Mouse (Mus musculus) gastrocnemius, postnatal 4 days (tissue): ENCODE results near the gene Stard3nl. TPM values are rescaled to one million over a fixed set of nuclear protein-coding genes. Genes with fewer than 3 reads are reported as not detected.
"Not testable (repeated sequence)": the region's sequence is repeated elsewhere in the genome, so short reads cannot be mapped to it uniquely, and the experiment has no call there.

Experiments used
- DNase-seq, 2 experiments: peaks; one replicate each; pipeline ENCODE4 v3.0.0; 2021 to 2022; ENCODE audit warnings: low spot score in 2 of 2, mixed read lengths in 2 of 2
- total RNA-seq, 2 experiments: library from RNA; stranded (reverse); gene quantifications; 2 replicates each; pipeline ENCODE4 v1.2.3; 2021

Stard3nl gene
- total RNA-seq, 2 experiments from 2014 or later, result 22.2 to 25.0 TPM

DNA sequence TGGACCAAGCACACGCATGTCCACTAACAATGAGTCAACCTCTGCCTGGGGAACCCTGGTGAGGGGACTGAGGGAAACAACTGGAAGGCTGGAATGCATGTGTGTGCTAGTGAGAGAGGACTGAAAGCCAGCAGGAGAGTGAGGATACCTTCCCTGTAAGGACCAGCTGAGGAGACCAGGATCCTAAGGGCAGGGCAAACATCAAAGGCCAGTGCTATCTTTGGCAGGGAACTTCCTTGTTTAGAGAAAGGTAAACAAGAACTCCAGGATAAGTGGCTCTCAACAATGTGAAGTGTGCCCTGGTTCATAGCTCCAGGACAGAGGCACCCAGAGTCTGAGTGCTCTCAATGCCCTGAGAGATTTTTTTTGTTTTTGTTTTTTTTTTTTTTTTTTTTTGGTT, 6.2 kb downstream of the Stard3nl start:
- no peak for DNase-seq

GRCm38 (mm10) chr13:19385226-19385625, 10.4 kb downstream of the Stard3nl start:
- DNase-seq, result no peak

DNA sequence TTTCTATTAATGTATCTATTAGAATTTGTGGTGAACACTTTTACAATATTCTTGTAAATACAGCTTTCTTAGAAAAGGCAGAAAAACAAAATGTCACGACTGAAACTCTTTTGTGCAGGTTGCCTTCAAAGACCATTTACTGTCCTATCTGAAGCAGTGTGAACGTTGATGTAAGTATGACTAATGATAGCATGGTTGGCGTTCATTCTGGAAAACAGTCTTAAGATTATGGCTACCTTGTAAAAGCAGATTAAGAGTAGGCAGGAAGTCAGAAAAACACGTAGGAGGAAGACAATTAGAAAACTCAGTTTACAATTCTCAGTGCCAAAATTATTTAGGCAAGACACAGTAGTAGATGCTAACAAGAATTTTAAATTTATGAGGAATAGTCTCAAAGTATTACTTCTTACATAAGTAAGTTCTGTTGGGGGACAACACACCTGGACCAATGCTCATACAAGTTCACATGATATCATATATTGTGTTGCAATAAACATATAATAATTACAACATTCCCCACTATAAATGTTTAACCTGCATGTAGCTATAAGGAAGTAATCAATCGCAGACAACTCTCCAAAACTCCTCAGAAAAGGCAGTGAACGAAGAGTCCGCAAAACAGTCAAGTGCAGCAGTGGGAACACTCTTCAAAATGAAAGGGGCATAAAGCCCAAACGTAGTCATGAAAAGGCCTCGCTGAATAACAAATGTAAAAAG, 14.3 kb downstream of the Stard3nl start:
- DNase-seq, result no peak

DNA sequence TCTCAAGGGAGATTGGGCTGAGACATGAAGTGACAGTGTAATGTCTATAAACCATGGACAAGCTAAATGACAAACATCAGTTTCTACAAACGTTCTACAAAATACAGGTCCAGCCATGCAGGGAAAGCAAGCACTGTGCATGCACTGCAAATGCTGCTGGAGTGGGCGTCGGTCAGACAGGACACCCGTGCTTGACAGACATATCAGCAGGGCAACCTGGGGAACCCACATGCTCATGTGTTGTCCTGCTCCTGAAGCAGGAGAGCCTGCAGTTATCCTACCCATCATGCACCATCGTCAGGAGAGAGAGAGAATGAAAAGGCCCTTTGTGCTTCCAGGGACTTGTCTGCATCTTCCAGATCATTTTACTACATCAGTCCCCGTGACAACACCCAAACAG, 16.3 kb downstream of the Stard3nl start:
- no peak for DNase-seq

DNA sequence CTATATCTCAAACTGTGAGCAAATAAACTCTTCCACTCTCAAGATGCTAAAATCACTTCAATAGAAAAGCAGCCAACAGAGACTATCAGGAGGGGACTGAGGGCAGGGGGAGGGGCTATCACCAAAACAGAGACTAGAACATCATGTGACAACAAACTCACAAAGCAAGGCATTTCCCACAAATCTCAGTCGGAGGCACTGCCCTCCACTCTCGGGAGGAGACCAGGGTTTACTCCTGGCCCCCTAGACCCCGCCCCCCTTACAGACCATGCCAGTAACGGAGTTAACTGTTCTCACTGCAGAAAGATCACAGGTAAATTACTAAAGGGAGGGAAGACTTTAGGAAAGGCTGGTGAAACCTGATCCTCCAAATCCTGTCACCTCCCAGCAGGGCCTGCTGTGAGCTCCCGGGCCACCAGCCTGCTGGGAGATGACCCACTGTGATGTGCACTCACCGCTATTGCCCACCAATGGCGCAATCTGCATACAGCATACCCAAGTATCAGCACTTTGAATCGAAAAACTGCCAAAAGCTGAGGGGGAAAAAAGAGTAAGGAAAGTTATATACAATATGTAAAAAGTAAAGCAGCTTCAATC, 23.4 kb downstream of the Stard3nl start:
- DNase-seq, result no peak

GRCm38 (mm10) chr13:19368817-19369216, 26.8 kb downstream of the Stard3nl start:
- DNase-seq, result no peak

DNA sequence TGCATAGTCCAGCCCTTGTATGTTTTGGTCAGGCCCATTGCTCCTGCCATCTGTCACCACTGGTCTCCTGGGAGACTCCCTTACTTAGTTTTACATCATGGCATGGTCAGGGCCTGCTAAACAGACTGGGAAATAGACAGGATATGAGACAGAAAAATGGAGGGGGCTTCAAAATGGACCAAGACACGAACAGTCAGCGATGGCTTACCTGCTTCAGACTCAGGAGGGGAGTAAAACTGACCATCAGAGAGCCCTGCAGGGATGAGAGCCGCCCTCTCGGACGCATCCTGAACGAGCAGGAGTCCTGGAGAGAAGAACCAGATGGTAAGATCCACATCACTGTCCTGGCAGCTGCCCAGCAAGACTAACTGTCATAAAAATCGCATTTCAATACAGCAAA, 28.1 kb downstream of the Stard3nl start:
- no peak for DNase-seq

DNA sequence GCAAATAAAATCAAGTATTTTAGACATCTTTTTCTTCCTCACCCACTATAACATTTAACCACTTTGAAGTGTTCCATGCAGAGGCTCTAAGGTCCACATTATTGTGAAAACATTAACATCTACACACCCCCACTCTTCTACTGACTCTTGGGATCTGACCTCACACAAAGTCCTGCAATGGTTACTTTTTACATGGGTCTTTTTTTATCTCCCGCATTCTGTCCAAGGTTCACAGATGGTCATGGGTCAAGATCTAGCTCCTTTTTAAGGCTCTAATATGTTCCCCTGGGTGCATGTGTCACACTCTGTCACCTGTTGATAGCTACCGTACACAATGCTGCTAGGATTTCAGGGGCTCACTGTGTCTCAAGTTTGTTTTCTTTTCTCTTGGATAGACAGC, 28.7 kb downstream of the Stard3nl start:
- no peak for DNase-seq

GRCm38 (mm10) chr13:19365596-19365995, 30.0 kb downstream of the Stard3nl start:
- DNase-seq, result peak in 1 of 2 experiments; percentile 35

DNA sequence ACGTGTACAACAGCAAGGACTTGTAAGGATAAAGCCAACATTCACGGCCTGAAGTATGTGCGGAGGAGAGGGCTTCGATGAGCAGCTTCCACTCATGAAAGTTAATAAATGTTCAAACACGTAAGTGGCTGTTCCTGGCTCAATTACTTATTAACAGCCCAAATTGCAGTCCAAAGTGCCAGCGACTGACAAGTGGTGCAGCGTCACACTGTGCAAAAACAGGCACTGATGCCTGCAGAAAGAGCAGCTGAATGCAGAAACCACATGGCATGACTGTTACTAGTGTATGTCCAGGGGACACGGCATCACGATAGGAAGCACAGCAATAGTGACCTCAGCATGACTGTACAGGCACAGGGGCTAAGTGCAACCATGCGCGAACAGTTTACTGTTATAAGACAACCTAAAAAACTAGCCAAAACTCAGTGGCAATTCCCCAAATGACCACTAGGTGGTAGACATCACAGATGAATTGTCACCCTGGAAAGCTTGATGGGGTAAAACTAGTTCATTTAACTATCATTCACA, 31.3 kb downstream of the Stard3nl start:
- peak in 1 of 2 experiments; percentile 33 for DNase-seq

DNA sequence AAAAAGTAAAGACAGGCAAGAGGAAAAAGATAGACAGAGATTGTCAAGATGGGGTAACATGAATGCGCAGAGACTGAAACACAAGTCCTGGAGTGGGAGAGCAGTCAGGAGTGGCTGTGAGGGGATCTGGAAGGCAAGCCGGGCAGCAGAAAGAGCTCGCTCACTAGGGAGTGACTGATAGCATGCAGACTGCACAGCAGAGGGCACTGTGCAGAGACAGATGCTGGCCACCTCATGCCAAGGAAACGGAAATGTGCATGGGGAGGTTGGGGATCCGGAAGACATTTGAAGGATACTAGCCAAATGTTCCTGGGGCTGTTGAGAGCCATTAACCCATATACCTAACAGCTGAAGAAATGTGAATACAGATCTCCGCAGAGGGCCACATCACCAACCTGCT, 33.2 kb downstream of the Stard3nl start:
- DNase-seq, result no peak

- no peak for DNase-seq
These were observed 37.6 kb downstream of the Stard3nl start for GRCm38 (mm10) chr13:19358027-19358426.

- DNase-seq, result no peak
These were observed 38.3 kb downstream of the Stard3nl start for GRCm38 (mm10) chr13:19357301-19357700.

DNA sequence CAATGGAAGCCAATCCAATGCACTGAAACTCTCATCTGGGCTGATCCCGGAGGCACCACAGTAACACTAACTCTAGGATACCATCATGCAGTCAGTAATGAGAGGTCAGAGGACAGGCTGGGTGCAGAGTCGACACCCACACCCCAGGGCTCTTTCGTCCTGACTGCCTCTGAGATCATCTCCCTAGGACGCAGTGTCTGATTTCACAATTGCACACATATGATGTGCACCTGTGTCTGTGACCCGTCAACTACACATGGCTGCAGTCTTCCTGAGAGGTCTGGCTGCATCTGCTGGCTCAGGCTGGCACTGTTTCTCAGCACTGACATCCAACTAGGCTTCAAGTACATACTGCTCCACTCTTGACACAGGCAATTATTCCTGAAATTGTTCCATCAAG, 38.9 kb downstream of the Stard3nl start:
- DNase-seq, result no peak

DNA sequence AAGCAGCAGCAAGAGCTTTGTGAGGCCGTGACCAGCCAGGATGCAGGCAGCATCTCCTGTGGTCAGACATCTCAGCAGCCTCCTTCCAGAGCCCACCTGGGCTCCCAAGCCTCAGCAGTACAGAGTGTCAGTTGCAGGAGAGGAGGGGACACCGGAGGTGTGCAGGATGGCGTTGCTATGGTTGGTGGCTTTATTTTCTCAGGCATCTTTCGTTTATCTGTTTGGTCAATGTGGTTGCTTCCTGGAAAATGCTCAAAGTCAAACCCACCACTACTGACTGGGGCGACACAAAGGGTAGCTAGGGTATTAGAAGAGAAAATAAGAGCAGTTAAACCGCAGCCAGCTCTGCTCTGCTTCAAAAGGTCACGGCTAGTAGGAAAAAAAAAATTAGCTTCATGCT, 39.5 kb downstream of the Stard3nl start:
- no peak for DNase-seq

GRCm38 (mm10) chr13:19352795-19353194, 42.8 kb downstream of the Stard3nl start:
- DNase-seq, result no peak

GRCm38 (mm10) chr13:19340356-19340755, 55.2 kb downstream of the Stard3nl start:
- DNase-seq, result not testable (repeated sequence)

GRCm38 (mm10) chr13:19336310-19336709, 59.3 kb downstream of the Stard3nl start:
- DNase-seq, result not testable (repeated sequence)

Other genes starting within 250 kb of the Stard3nl start
- 10 to 100 TPM; 35.9 to 44.4 TPM for gene Epdr1, start 224.1 kb upstream of the Stard3nl start, total RNA-seq
- gene Sfrp4, start 227.3 kb upstream of the Stard3nl start, total RNA-seq, result 10 to 100 TPM; 44.5 to 45.8 TPM